Mouse (Mus musculus) embryonic fibroblast, embryonic 13.5 days (primary cell): ENCODE measurements at regions not wholly inside any gene's neighbourhood (a gene's known extent, or its start where the extent isn't known, plus 50 kb on each side); places are given as distances from the start of the nearest gene placed in this dataset.

Experiments used
- H3K27ac ChIP-seq: 2 replicates; pipeline ENCODE4 v1.5.1; 2012; ENCODE audit warnings: low read length, control low read depth, inconsistent platforms; ENCODE audit not compliant: insufficient read depth
- H3K4me1 ChIP-seq: 2 replicates; pipeline ENCODE4 v1.6.1; 2011; ENCODE audit warnings: low read length; ENCODE audit not compliant: control insufficient read depth, insufficient read depth
- H3K4me3 ChIP-seq: 2 replicates; pipeline ENCODE4 v1.5.1; 2011; ENCODE audit warnings: mild to moderate bottlenecking, control low read depth, low read length; ENCODE audit not compliant: insufficient read depth
- CTCF ChIP-seq: IDR thresholded peaks from 2 replicates; pipeline ENCODE4 v1.5.1; 2011; ENCODE audit warnings: mild to moderate bottlenecking, control low read depth, low read length, moderate library complexity, borderline replicate concordance; ENCODE audit not compliant: insufficient read depth
- POLR2A ChIP-seq: IDR thresholded peaks from 2 replicates; pipeline ENCODE4 v1.6.1; 2011; ENCODE audit warnings: low read depth, mild to moderate bottlenecking, control low read depth, low read length, moderate library complexity

DNA sequence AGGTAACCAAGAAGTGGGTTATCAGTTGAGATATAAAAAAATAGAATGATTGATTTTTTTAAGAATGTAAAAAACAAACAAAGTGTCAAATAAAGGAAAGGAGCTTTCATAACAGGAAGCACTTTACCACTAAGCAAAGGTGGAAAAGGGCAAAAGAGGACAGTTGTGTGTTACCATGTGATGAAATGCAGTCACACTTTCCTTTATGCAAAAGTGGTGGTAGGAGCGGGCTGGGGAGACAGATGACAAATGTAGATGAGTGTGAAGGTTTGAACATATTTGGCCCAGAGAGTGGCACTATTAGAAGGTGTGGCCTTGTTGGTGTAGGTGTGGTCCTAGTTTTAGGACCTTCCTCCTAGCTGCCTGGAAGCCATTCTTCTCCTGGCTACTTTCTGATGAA is 222.6 kb upstream of the Adamts5 start:
- Histone ChIP-seq H3K4me3 (no peak overlapping the region), H3K4me1 (peaks cover 7% of the 10 kb centered on the region; the same call in 1 of the 2 replicates), H3K27ac (peak overlapping the region; percentile 97)
- no peak for TF ChIP-seq POLR2A
- no peak for TF ChIP-seq CTCF

DNA sequence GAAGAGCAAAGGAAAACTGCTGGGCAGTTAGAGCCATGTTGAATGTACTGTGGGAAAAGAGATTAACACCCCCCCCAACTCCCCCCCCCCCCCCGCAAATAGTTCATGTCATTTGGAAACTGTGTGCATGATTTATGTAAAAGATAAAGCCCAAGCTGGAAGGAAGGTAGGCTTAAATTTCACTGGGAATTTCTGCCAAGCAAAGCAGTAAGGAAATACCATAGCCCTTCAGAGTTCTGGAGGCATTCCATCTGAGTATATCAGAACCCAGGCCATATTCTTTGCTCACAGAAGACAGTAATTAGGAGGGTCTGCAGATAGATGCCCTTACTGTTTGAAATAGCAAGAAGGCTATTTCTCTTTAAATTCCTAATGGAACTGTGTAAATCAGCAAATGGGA is 221.3 kb upstream of the Adamts5 start:
- peaks cover 7% of the 10 kb centered on the region; the same call in 1 of the 2 replicates for H3K4me1 ChIP-seq
- no peak for TF ChIP-seq POLR2A
- no peak for TF ChIP-seq CTCF
- no peak overlapping the region for H3K4me3 ChIP-seq
- H3K27ac ChIP-seq, result peak overlapping the region; percentile 97

DNA sequence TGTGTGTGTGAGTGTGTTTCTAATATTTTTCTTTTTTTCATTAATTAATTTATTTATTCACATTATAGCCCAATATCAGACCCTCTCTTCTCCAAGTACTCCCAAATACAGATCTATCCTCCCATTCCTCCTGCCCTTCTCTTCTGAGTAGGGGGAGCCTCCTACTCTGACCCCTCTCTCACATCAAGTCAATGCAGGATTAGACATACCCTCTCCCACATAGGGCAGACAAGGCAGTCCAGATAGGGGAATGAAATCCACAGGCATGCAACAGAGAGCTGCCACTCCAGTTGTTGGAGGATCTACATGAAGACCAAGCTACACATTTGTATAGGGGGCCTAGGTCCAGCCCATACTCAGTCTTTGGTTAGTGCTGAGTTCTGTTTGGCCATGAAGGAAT is 216.3 kb upstream of the Adamts5 start:
- Histone ChIP-seq H3K27ac (no peak overlapping the region), H3K4me1 (no peaks in the 10 kb centered on the region), H3K4me3 (no peak overlapping the region)
- TF ChIP-seq CTCF, result no peak
- no peak for TF ChIP-seq POLR2A

DNA sequence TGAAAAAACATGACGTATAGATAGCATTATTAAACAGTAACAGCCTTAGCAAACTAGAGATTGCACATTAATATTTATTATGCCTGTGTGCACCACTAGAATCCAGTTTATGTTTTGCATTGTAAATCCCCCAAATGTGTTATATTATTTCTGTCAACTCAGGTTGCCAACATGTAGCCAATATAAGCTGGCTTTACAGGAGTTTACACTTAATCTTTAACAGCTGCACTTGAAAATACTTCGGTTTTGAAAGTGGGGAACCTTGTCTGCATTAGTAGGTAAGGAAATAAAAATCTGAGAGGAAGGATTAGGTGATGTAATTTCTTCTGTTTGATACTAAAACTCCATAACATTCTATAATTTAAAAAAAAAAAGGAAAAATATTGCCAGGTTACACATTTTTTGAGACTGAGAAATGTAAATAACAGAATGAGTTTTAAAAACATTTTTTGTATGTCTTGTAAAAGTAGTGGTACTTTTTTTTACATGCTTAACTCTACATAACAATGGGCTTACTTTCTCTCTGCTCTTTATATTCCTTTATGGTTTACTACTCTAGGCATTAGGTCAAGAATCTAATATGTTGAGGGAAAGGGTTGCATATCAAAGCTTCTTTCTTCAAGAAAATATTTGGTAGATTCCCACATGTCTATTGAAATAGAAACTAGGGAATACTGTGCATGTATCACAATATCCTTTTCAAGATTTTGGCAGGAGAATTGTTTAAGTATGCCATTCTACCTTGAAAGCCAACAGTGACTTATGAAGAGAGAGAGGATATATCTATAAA is 214.2 kb upstream of the Adamts5 start:
- no peaks in the 10 kb centered on the region for H3K4me1 ChIP-seq
- no peak overlapping the region for H3K27ac ChIP-seq
- TF ChIP-seq CTCF (no peak), POLR2A (no peak)
- H3K4me3 ChIP-seq, result no peak overlapping the region

DNA sequence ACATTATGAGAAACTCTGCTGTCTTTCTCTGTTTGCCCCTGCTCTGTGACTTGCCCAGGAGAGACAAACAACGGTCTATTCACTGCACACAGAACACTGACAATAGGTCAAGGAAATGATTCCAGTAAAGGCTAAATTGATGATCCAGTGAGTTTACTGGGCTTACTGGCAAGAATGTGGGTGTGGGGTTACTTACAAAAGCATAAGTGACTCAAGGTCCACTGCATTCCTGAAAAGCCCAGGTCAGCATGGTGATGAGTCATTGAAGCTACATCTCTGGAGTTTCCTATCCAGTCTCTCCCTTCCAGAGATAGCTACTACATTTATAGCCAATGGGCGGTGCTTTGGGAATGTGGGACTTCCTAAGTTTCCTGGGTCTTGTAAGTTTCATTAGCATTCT is 192.8 kb upstream of the Adamts5 start:
- H3K4me1 ChIP-seq, result peaks cover 6% of the 10 kb centered on the region; the same call in 1 of the 2 replicates
- H3K4me3 ChIP-seq, result no peak overlapping the region
- peak overlapping the region; percentile 77 for H3K27ac ChIP-seq
- no peak for TF ChIP-seq CTCF
- TF ChIP-seq POLR2A, result no peak

DNA sequence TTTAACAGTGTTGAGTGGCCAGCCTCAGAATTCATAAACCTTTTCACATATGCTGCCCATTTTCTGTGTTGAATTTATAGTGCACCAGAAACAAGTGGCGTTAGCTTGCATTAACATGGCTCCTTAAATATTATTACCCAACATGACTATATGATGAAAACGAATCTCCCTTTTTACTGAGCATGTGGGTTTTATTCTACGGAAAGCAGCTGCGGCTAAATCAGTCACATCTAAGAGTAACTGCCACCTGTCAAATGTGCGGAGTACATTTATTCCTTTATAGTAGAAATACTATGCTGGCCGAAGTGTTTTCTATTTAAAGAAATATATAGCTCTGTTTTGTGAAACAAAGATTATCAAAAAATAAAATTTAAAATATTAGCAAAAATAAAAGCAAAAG is 188.5 kb upstream of the Adamts5 start:
- TF ChIP-seq CTCF, result no peak
- TF ChIP-seq POLR2A, result no peak
- no peak overlapping the region for H3K27ac ChIP-seq
- H3K4me3 ChIP-seq, result no peak overlapping the region
- H3K4me1 ChIP-seq, result peaks cover 11% of the 10 kb centered on the region

DNA sequence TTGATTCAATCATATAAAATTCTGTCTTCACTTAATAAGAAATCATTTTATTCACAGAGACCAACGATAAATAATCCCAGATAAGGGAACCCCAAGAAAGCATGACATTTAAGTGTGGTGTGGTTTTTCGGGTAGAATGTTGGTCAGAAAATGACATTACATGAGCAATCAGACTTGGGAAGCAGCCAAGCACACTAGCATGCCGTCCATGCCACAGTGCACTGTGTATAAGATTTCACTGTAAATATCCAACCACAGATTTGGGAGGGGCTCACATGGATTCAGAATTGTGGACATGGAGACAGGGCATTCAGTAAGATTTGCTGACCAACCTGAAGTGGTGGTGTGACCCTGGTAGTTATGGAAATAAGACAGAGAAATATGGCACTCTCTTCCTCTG is 185.8 kb upstream of the Adamts5 start:
- TF ChIP-seq CTCF (no peak), POLR2A (no peak)
- Histone ChIP-seq H3K27ac (0 out of 2 replicates have a peak overlapping the region, but pooled peaks have one; percentile 17), H3K4me1 (peaks cover 6% of the 10 kb centered on the region), H3K4me3 (no peak overlapping the region)

DNA sequence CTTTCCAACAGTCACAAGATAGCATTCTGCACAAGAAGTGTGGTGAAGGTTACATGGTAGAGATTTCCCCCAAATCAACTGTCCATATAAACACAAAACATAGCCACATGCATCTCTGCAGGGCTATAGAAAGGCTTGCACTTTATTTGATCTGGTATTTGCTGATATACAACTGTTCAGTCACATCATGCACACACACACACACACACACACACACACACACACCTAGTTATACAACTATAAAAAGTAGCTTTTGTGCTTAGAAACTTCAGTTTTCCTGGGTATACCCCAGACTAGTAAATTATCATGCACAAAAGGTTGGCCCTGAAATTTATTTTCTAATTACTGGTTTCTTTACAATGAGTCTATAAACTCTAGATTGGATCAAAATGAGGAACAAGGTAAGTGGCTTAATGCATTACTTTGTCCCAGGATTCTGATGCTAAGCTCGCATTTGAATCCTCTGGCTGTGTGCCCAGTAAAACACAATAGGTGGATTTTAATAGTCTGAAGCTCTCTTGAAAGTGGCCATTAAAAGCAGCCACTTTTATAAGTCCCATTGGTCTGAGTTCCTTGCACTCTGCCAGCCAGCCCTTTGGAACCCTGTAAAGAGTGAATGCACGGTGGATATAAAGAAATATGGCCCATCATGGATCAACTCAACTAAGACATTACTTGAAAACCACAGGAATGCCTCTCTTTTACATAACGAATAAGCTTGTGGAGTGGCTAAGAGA is 166.2 kb upstream of the Adamts5 start:
- Histone ChIP-seq H3K27ac (no peak overlapping the region), H3K4me3 (no peak overlapping the region), H3K4me1 (no peaks in the 10 kb centered on the region)
- no peak for TF ChIP-seq POLR2A
- TF ChIP-seq CTCF, result no peak

DNA sequence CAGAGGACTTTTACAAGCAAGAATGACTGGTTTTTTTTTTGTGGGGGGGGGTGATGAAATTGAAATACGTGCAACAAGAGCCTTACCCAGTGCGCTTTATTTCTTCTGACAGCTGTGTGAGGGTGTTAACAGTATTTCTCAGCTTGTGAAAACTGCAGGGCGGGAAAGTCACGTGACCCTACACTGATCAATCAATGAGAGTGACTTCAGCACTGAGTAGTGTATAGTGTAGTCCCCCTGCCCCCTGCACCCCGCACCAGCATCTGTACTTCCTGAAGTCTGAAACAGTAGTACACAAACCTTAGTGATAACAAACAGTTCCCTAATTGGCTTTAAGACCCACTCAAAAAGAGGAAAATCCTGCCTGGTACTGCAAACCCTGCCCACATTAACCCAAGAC is 158.5 kb upstream of the Adamts5 start:
- H3K27ac ChIP-seq, result peak overlapping the region; percentile 45
- H3K4me3 ChIP-seq, result no peak overlapping the region
- no peaks in the 10 kb centered on the region for H3K4me1 ChIP-seq
- no peak for TF ChIP-seq POLR2A
- no peak for TF ChIP-seq CTCF

DNA sequence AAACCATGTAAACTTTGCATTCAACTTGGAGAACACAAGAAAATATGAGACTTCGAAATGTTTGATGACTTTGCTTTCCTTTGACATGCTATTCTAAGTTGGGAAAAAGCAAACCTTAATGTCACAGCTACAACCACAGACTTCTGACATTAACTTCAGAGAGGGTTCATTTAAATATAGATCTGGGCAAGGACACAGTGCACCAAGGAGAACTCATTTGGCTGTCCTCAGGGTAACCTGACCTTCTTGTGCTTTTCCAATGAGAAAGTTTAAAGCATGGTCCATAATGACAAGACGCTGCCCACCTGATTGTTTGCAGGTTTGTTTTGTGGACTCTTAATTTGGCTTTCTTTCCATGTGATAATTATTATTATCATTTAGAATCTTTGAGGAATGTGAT is 143.1 kb upstream of the Adamts5 start:
- TF ChIP-seq POLR2A (no peak), CTCF (no peak)
- H3K27ac ChIP-seq, result no peak overlapping the region

More for the DNA sequence above, 143.1 kb upstream of the Adamts5 start:
- Histone ChIP-seq H3K4me1 (no peaks in the 10 kb centered on the region), H3K4me3 (no peak overlapping the region)
